Mouse (Mus musculus): ENCODE data around the gene Capn12. TPM values are rescaled to one million over a fixed set of nuclear protein-coding genes. Genes with fewer than 3 reads are reported as not detected.

Gene Capn12
- polyA plus RNA-seq, 1 experiment from 2014 or later = 0.42 TPM

DNA sequence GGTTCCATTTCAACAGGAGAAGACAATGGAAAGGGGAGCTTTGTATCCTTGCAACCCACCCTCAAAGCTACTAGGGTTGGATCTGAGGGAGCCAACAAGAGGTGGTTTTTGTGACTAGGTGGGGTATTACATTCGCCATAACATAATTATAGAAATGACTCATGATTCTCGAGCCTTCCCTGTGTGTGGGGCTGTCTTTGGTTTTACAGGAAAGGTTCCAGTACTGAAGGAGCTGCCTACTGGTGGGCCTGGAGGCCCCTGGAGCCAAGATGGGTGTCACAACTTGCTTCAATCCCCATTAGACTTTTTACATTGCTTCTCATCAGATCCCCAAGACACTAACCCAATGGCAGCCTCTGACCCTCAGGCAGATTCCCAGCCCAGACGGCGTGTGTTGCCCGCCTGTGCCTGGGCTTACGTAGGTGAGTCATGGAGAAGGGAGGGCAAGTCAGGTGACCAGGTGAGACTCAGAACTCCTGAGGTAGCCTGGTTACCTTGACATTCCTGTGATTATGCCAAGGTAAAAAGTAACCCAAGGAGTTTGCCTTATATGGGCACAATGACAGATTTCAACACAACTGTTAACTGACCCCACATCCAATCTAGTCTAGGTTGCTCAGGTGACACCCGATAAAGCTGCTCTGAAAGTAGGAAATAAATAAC is 49.9 kb downstream of the Capn12 start:
- Histone ChIP-seq H3K4me2 (no peak overlapping the region), H3K27ac (ENCODE audit: low read depth, low read length) (no peak overlapping the region), H3K27me3 (ENCODE audit: control insufficient read depth, insufficient read depth, low read length) (no peaks in the 10 kb centered on the region), H3K36me3 (ENCODE audit: control insufficient read depth, insufficient read depth, low read length) (no peaks in the 10 kb centered on the region), H3K9me3 (ENCODE audit: control insufficient read depth, low read length) (no peaks in the 10 kb centered on the region), H3K9ac (ENCODE audit: low read length) (no peak overlapping the region), H3K4me3 (ENCODE audit: low read depth, low read length) (no peak overlapping the region), H3K4me1 (ENCODE audit: control insufficient read depth, insufficient read depth, low read length) (no peaks in the 10 kb centered on the region)
- WGBS = 95% methylated on average over 7 of the region's 7 CpGs
- ATAC-seq (ENCODE audit: low FRiP score) (no peak), DNase-seq (ENCODE audit: low spot score, missing footprints) (no peak)

DNA sequence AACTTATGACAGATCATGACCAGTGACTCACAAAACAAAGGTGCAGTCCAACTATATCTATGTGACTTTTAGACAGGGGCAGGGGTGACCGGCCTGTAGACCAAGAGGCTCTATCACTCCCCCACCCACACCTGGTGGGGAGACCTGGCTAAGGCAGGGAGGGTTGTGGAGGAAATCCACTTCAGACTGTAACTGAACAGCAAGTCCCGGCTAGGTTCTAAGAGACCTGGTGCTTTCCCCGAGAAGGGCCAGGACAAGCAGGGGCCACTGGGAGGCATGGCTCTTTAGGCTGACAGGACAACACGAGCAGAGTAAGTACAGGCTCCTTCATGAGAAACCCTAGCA is 50.4 kb downstream of the Capn12 start:
- DNase-seq (ENCODE audit: low spot score, missing footprints) (no peak), ATAC-seq (ENCODE audit: low FRiP score) (no peak)
- no peak overlapping the region for H3K9ac ChIP-seq (ENCODE audit: low read length)
- no peak overlapping the region for H3K27ac ChIP-seq (ENCODE audit: low read depth, low read length)
- WGBS = 91% methylated on average over 4 of the region's 4 CpGs
- no peaks in the 10 kb centered on the region for H3K27me3 ChIP-seq (ENCODE audit: control insufficient read depth, insufficient read depth, low read length)
- peaks cover under 1% of the 10 kb centered on the region; the same call in 1 of the 2 replicates for H3K4me1 ChIP-seq (ENCODE audit: control insufficient read depth, insufficient read depth, low read length)
- H3K4me2 ChIP-seq = no peak overlapping the region
- no peaks in the 10 kb centered on the region for H3K9me3 ChIP-seq (ENCODE audit: control insufficient read depth, low read length)
- no peak overlapping the region for H3K4me3 ChIP-seq (ENCODE audit: low read depth, low read length)
- no peaks in the 10 kb centered on the region for H3K36me3 ChIP-seq (ENCODE audit: control insufficient read depth, insufficient read depth, low read length)

DNA sequence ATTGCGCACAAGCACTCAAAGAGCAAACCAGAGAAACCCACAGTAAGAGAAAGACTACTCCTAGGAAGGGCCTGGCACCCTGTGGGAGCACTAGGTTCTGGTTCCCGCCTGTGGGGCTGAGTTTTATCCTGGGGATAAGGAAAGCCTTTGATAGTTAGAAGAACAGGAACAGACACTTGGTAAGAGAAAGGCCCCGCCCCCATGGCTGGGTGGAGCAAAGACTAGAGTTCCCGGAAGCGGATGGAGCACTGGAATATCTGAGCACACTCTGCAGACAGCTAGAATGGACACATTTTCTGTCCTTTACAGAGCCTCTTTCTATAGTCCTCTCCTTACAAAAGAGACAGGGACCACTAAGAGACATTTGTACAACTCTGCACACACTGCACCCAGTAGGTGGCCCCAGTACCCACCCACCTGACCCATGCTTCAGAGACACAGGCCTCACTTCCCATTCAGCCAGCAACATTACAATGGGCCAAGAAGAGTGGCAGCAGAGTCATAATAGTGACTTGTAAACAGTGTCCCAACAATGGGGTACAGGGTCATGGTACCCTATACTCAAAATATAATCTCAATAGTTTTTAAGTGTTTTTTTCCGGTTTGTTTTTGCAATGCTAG is 51.3 kb downstream of the Capn12 start:
- no peaks in the 10 kb centered on the region for H3K27me3 ChIP-seq (ENCODE audit: control insufficient read depth, insufficient read depth, low read length)

GRCm38 (mm10) chr7:28933825-28934224 is 52.6 kb downstream of the Capn12 start:
- Histone ChIP-seq H3K36me3 (ENCODE audit: control insufficient read depth, insufficient read depth, low read length) (no peaks in the 10 kb centered on the region), H3K27ac (ENCODE audit: low read depth, low read length) (no peak overlapping the region), H3K4me1 (ENCODE audit: control insufficient read depth, insufficient read depth, low read length) (peaks cover 6% of the 10 kb centered on the region; the same call in 1 of the 2 replicates), H3K4me2 (no peak overlapping the region), H3K9ac (ENCODE audit: low read length) (no peak overlapping the region), H3K4me3 (ENCODE audit: low read depth, low read length) (no peak overlapping the region), H3K27me3 (ENCODE audit: control insufficient read depth, insufficient read depth, low read length) (no peaks in the 10 kb centered on the region), H3K9me3 (ENCODE audit: control insufficient read depth, low read length) (no peaks in the 10 kb centered on the region)
- DNase-seq (ENCODE audit: low spot score, missing footprints) (no peak), ATAC-seq (ENCODE audit: low FRiP score) (no peak)
- 96% methylated on average over 2 of the region's 2 CpGs for WGBS

More for the DNA sequence above, 51.3 kb downstream of the Capn12 start:
- no peak for ATAC-seq (ENCODE audit: low FRiP score)
- Histone ChIP-seq H3K9ac (ENCODE audit: low read length) (no peak overlapping the region), H3K4me1 (ENCODE audit: control insufficient read depth, insufficient read depth, low read length) (peaks cover 6% of the 10 kb centered on the region; the same call in 1 of the 2 replicates), H3K36me3 (ENCODE audit: control insufficient read depth, insufficient read depth, low read length) (no peaks in the 10 kb centered on the region), H3K4me3 (ENCODE audit: low read depth, low read length) (no peak overlapping the region), H3K27ac (ENCODE audit: low read depth, low read length) (no peak overlapping the region), H3K4me2 (no peak overlapping the region), H3K9me3 (ENCODE audit: control insufficient read depth, low read length) (no peaks in the 10 kb centered on the region)
- 85% methylated on average over 6 of the region's 6 CpGs for WGBS
- DNase-seq (ENCODE audit: low spot score, missing footprints) = no peak

- Histone ChIP-seq H3K27me3 (ENCODE audit: control insufficient read depth, insufficient read depth, low read length) (no peaks in the 10 kb centered on the region), H3K4me3 (ENCODE audit: low read depth, low read length) (no peak overlapping the region), H3K9me3 (ENCODE audit: control insufficient read depth, low read length) (no peaks in the 10 kb centered on the region), H3K9ac (ENCODE audit: low read length) (no peak overlapping the region), H3K36me3 (ENCODE audit: control insufficient read depth, insufficient read depth, low read length) (no peaks in the 10 kb centered on the region), H3K4me2 (no peak overlapping the region), H3K4me1 (ENCODE audit: control insufficient read depth, insufficient read depth, low read length) (peaks cover 6% of the 10 kb centered on the region; the same call in 1 of the 2 replicates), H3K27ac (ENCODE audit: low read depth, low read length) (no peak overlapping the region)
- DNase-seq (ENCODE audit: low spot score, missing footprints) = no peak
- WGBS = 69% methylated on average over 4 of the region's 4 CpGs
- no peak for ATAC-seq (ENCODE audit: low FRiP score)
Measured at GRCm38 (mm10) chr7:28936787-28937186, 55.6 kb downstream of the Capn12 start.

DNA sequence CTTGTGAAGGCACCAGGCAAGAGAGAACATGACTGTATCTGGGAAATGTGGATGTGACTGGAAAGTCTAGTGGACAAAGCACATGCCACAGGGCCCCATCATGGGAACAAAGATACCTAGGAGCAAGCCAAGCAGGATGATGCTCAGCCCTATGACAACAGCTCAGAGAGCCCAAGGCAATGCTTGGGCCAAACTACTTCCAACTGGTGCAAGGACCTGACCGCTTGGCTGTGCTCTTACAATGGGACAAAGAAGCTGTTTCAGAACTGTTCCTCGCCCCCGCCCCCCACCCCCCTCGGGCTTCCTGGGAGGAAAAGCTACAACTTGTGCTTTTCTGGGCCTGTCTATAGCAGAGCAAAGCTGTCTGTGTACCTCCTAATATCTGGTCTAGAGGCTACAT is 57.4 kb downstream of the Capn12 start:
- Histone ChIP-seq H3K36me3 (ENCODE audit: control insufficient read depth, insufficient read depth, low read length) (no peaks in the 10 kb centered on the region), H3K4me1 (ENCODE audit: control insufficient read depth, insufficient read depth, low read length) (peaks cover 6% of the 10 kb centered on the region; the same call in 1 of the 2 replicates), H3K27ac (ENCODE audit: low read depth, low read length) (no peak overlapping the region), H3K4me3 (ENCODE audit: low read depth, low read length) (no peak overlapping the region), H3K9me3 (ENCODE audit: control insufficient read depth, low read length) (no peaks in the 10 kb centered on the region), H3K27me3 (ENCODE audit: control insufficient read depth, insufficient read depth, low read length) (no peaks in the 10 kb centered on the region), H3K9ac (ENCODE audit: low read length) (no peak overlapping the region), H3K4me2 (no peak overlapping the region)
- ATAC-seq (ENCODE audit: low FRiP score) (no peak), DNase-seq (ENCODE audit: low spot score, missing footprints) (no peak)
- 74% methylated on average over 4 of the region's 4 CpGs for WGBS

- Histone ChIP-seq H3K4me2 (no peak overlapping the region), H3K27ac (ENCODE audit: low read depth, low read length) (no peak overlapping the region), H3K9me3 (ENCODE audit: control insufficient read depth, low read length) (no peaks in the 10 kb centered on the region), H3K36me3 (ENCODE audit: control insufficient read depth, insufficient read depth, low read length) (no peaks in the 10 kb centered on the region), H3K27me3 (ENCODE audit: control insufficient read depth, insufficient read depth, low read length) (no peaks in the 10 kb centered on the region), H3K4me1 (ENCODE audit: control insufficient read depth, insufficient read depth, low read length) (peaks cover 6% of the 10 kb centered on the region; the same call in 1 of the 2 replicates), H3K9ac (ENCODE audit: low read length) (no peak overlapping the region), H3K4me3 (ENCODE audit: low read depth, low read length) (no peak overlapping the region)
- 94% methylated on average over 7 of the region's 7 CpGs for WGBS
- no peak for ATAC-seq (ENCODE audit: low FRiP score)
- no peak for DNase-seq (ENCODE audit: low spot score, missing footprints)
Measured at GRCm38 (mm10) chr7:28939418-28940183, 58.4 kb downstream of the Capn12 start.

DNA sequence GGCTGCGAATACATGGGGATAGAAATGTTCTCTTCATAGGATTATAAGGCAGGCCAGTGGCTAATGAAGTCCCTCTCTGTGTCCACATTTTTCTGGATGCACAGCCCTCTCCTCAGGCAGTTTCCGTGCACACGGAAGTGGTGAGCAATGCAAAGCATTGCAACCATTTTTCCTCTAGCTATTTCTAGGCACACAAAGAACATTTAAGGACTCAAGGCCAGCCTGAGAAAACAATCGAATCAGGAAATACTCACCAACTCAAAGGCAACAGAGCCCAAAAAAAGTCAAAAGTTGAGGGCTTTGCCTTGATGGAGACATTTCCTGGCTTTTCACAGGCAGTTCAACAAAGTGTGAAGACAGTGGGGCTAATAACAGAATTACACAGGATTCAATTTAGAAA is 59.9 kb downstream of the Capn12 start:
- Histone ChIP-seq H3K4me1 (ENCODE audit: control insufficient read depth, insufficient read depth, low read length) (peaks cover 13% of the 10 kb centered on the region; the same call in 1 of the 2 replicates), H3K9ac (ENCODE audit: low read length) (no peak overlapping the region), H3K36me3 (ENCODE audit: control insufficient read depth, insufficient read depth, low read length) (no peaks in the 10 kb centered on the region), H3K9me3 (ENCODE audit: control insufficient read depth, low read length) (no peaks in the 10 kb centered on the region), H3K27ac (ENCODE audit: low read depth, low read length) (0 out of 2 replicates have a peak overlapping the region, but pooled peaks have one; percentile 35), H3K27me3 (ENCODE audit: control insufficient read depth, insufficient read depth, low read length) (no peaks in the 10 kb centered on the region), H3K4me3 (ENCODE audit: low read depth, low read length) (no peak overlapping the region), H3K4me2 (no peak overlapping the region)
- ATAC-seq (ENCODE audit: low FRiP score) (no peak), DNase-seq (ENCODE audit: low spot score, missing footprints) (no peak)
- WGBS = 88% methylated on average over 4 of the region's 4 CpGs

GRCm38 (mm10) chr7:28941542-28941941 is 60.3 kb downstream of the Capn12 start:
- Histone ChIP-seq H3K9me3 (ENCODE audit: control insufficient read depth, low read length) (no peaks in the 10 kb centered on the region), H3K4me3 (ENCODE audit: low read depth, low read length) (no peak overlapping the region), H3K27ac (ENCODE audit: low read depth, low read length) (peak overlapping the region; percentile 35; the same call in 1 of the 2 replicates), H3K36me3 (ENCODE audit: control insufficient read depth, insufficient read depth, low read length) (no peaks in the 10 kb centered on the region), H3K4me2 (no peak overlapping the region), H3K27me3 (ENCODE audit: control insufficient read depth, insufficient read depth, low read length) (no peaks in the 10 kb centered on the region), H3K9ac (ENCODE audit: low read length) (no peak overlapping the region), H3K4me1 (ENCODE audit: control insufficient read depth, insufficient read depth, low read length) (peaks cover 17% of the 10 kb centered on the region; the same call in 1 of the 2 replicates)
- DNase-seq (ENCODE audit: low spot score, missing footprints) (no peak), ATAC-seq (ENCODE audit: low FRiP score) (no peak)
- WGBS = 90% methylated on average over 4 of the region's 4 CpGs

Measured in midbrain, embryonic 11.5 days (tissue).